Mouse (Mus musculus) layer of hippocampus, adult 6 months (tissue): ENCODE measurements around the gene Ccdc88c. TPM values are rescaled to one million over a fixed set of nuclear protein-coding genes. Genes with fewer than 3 reads are reported as not detected.

Experiments used
- long read RNA-seq, 2 experiments: library from polyadenylated mRNA; unstranded; transcript quantifications; one replicate each; pipeline ENCODE4 v2.0.0; 2019 to 2020
- microRNA-seq: library from miRNA; unstranded; fragments of <30 nt; microRNA quantifications from one replicate; pipeline ENCODE4 v1.2.0, GENCODE M21; 2020
- polyA plus RNA-seq: library from polyadenylated mRNA; unstranded; fragments of <200 nt; fragmentation: Nextera tagmentation; gene quantifications from 2 replicates; pipeline ENCODE4 v1.2.3, GENCODE M21; 2021

The Ccdc88c gene
- 1.6 and 2.5 TPM in 2 replicates for polyA plus RNA-seq
- long read RNA-seq, experiment 1, partial matches to known transcripts = 5 of 6 reads
- long read RNA-seq, experiment 1, other reads (novel, unspliced or antisense) = 0 of 6 reads
- long read RNA-seq, experiment 2, partial matches to known transcripts = 12 of 20 reads
- long read RNA-seq, experiment 2, other reads (novel, unspliced or antisense) = 7 of 20 reads

GRCm38 (mm10) chr12:101028954-101029731 is at the start of gene Ccdc88c:
TSS of gene Ccdc88c (minus strand) at chr12:101029056.

GRCm38 (mm10) chr12:100907598-100908297 is 121.1 kb downstream of the Ccdc88c start, which contains the start of gene Gpr68:
TSS of gene Gpr68 (minus strand) at chr12:100908198.

Small RNA genes within 50 kb of the gene (microRNA-seq; reads per million reads assigned to microRNA genes)
- gene Mir1190 = not detected

Other genes with a start within 250 kb of the Ccdc88c start
- gene Dglucy, start 250.0 kb downstream of the Ccdc88c start, polyA plus RNA-seq = 2.9 and 5.3 TPM in 2 replicates
- gene Gpr68, start 120.9 kb downstream of the Ccdc88c start, polyA plus RNA-seq = 7.9 and 9.0 TPM in 2 replicates
- 8.8 and 9.2 TPM in 2 replicates for gene Ppp4r3a, start 54.6 kb upstream of the Ccdc88c start, polyA plus RNA-seq